Mouse (Mus musculus) skeletal muscle tissue, adult 2 months (tissue): ENCODE data around the gene Jsrp1.
A peak's percentile ranks its signal among the peaks of the same experiment; 100 is the strongest.

Experiments used
- DNase-seq: peaks from one replicate; pipeline ENCODE4 v3.0.0-alpha.2; 2012; ENCODE audit warnings: low read depth, low spot score

The Jsrp1 gene

GRCm38 (mm10) chr10:80813366-80813765, at the start of gene Jsrp1:
Jsrp1 (minus strand) TSS chr10:80813498.
- peak; percentile 93 for DNase-seq

DNA sequence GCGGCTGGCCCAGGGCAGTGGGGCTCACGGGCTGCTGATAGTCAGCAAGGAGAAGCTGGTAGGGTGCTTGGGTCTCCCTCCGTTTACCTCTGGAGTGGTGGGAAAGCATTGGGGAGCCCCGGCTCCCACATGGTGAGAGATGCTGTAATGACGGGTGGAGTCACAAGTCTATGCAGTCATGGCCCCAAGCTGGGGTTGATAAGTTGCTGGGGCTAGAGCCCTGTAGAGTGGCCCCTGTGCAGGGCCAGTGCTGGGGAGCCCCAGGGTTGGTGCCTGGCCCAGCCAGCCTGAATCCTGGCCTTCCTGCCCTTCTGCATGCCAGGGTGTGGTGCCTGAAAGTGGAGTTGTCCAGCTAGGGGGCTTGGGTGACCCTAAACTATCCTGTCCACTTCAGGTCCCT, 49.0 kb upstream of the Jsrp1 start:
- no peak for DNase-seq

DNA sequence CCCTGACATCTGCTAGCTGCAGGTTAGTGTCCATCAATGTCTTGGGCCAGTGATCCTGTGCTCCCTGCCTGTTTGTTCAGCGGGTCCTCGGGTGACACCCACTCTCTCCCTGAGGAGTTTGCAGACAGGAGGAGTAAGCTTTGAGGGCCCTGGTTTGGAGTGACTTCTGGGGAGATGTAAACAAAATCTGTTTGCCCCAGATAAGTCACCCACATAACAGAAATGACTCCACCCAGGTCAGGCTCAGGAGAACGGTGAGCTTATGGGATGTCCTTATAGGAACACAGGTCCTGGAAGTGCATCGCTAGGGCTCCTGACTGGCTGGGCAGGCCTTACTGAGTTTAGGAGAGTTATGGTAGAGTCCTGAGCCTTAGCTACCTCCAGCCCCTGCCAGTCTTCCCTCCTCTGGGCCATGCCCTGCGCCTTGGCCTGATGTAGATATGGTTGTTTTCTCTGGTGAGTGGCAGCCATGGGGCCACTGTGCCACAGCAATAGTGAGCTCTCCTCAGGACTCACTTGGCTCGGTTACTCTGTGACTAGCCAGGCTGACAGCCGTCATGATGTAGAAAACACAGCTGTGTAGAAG, 45.1 kb upstream of the Jsrp1 start:
- no peak for DNase-seq

DNA sequence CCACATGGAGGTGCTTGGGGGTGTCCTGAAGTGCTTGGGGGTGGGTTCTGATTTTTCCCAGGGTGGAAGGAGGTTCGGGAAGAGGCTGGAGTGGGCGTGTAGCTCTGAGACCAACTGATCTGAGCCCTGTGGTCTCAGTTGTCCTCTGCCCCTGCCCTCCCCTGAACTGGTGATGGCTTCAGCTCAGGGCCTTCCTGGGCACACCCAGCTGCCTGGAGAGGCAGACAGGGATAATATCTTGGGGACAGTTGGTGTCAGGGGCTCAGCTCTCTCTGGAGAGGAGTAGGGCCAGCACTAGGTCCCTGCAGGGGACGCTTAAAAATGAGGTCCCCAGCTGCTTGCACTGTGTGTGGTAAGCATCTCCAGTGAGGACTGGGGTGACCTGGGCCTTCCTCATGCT, 44.5 kb upstream of the Jsrp1 start:
- no peak for DNase-seq

- no peak for DNase-seq
Measured at GRCm38 (mm10) chr10:80857386-80857785, 44.1 kb upstream of the Jsrp1 start.

DNA sequence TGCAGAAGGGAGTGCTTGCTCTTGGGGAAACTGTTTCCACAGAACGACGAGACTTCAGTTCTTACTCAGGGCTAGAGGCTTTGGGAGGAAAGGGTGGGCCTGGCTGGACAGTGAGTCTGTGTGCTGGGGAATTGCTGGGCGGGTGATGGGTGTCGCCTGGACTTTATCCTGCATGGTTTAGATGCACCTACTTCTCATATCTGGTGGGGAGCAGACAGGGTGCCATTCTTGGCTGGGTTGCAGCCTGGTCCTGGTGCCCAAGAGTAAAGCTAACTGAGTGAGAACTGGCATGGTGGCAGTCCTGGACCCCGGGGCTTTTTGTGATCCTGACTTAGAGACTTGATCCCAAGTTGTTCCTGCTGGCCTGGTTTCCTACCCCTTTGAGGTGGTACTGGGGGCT, 43.6 kb upstream of the Jsrp1 start:
- no peak for DNase-seq

DNA sequence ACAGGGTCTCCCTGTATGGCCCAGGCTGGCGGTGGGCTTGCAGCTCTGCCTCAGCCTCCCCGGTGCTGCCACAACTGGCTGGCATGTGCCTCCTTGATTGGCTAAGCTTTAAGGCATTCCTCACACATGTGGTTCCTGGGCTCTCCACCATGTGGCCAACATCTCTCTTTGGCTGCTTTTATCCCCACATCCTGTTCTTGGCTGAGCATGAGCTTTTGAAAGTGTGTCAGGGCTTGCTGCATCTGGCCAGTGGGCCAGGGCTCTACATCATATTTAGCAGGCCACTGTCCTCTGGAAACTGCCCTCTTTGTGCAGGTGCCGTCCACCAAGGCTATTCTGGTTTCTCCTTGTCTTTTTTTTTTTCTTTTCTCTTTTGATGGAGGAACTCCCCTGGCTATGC, 43.0 kb upstream of the Jsrp1 start:
- no peak for DNase-seq

DNA sequence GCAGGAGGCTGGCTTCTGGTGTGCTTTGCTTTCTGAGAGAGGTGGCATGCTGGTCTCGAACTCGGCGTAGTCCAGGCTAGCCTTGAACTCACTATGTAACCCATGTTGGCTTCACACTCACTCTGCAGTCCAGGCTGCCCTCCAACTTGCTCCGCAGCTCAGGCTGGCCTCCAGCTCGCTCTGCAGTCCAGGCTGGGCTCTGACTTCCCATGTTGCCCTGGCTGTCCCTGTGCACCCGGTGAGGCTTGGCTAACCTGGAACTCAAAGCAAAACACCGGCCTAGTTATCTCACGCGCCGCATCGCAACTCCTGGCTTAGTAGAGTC, 42.4 kb upstream of the Jsrp1 start:
- DNase-seq = no peak

- peak; percentile 96 for DNase-seq
Measured at GRCm38 (mm10) chr10:80854913-80855748, 41.8 kb upstream of the Jsrp1 start, which contains the start of the genes Lsm7 and Sppl2b. Lsm7 (minus strand) TSS chr10:80855209. Sppl2b (plus strand) TSS chr10:80855275.

DNA sequence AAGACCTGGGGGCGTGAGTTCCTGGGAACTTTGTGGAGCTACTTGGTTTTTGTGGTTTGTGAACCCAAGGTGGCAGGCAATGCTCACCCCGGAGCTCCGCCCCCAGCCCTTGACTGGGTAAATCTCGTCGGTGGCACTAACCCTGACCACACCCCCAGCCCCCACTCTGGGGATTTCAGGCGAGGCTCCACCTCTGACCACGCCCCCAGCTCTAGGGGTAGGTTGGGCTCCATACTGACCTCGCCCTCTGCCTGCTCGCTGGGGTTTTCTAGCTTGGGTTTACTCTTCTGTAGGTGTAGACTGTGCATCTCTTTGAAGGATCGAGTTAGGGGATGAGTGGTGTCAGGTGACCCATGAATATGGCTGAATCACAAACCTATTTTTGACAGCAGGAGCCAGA, 35.3 kb upstream of the Jsrp1 start:
- peak; percentile 77 for DNase-seq

GRCm38 (mm10) chr10:80845732-80846131, 32.4 kb upstream of the Jsrp1 start:
- DNase-seq = no peak

- no peak for DNase-seq
Measured at GRCm38 (mm10) chr10:80845055-80845693, 31.9 kb upstream of the Jsrp1 start.

DNA sequence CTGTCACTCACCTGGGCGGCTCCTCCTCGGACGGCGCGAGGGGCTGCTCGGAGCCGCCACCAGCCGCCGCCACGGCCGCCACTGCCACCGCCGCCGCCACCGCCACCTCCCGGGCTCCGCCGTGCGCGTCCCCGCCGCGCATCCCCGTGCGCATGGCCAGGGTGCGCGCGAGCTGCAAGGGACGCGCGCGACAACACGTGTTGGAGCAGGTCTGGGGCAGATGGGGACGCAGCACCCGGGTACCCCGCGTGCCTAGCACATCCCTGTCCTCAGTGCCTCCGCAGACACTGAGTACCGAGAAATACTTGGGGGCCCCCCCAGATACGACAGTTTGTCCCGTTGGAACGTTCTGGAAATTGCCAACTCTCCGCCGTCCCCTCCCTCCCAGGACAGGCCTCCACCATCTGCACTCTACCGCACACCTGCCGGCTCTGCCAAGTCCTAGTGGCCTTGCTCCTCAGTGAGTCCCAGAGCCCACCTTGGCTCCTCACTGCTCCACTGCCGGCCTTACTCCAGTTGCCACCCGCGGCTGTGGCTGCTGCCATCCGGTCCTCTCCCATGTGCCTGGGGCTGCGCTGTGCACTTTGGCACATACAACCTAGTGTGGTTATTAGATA, 30.7 kb upstream of the Jsrp1 start, which contains the start of gene Lingo3:
Lingo3 (minus strand) TSS at position 109 of the 617 bp plus-strand sequence.
- no peak for DNase-seq

DNA sequence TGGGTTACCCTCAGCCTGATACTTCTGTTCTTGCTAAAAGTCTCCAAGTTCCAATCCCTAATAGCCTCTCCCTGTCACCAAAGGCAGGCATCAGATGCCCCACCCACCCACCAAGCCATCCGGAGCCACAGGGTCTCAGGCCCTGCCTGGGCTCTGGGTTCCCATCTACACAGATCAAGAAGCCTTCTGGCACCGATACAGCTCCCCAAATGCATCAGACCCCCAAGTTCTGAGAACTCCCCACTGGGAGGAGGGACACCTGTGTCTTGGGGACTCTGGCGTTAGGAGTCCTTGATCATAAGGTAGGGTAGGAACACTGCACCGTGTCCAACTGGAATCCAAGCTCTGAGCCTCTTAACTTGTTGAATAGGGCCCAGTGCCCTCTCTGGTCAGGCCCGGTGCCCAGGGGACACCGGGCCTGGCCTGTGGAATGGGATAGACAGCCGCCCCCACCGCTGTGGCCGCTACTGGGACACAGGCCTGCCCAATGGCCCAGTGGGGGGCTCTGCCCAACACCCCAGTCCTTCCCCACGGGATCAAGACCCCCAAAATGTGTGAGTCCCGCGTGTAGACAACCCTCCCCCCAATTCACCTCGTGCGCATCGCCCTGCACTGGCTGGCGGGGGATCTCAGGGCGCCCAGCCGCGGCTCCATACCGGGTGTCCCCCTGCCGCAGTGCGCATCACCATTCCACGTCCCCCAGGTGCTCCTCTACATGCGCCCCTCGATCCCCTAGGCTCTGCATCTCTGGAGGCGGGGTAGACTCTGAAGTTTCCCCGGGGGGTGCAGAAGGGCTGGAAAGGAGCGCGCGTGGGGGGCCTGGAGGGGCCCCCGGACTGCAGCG, 30.0 kb upstream of the Jsrp1 start:
- no peak for DNase-seq

- DNase-seq = no peak
Measured at GRCm38 (mm10) chr10:80842334-80842733, 29.0 kb upstream of the Jsrp1 start.

GRCm38 (mm10) chr10:80841685-80842084, 28.4 kb upstream of the Jsrp1 start:
- no peak for DNase-seq

DNA sequence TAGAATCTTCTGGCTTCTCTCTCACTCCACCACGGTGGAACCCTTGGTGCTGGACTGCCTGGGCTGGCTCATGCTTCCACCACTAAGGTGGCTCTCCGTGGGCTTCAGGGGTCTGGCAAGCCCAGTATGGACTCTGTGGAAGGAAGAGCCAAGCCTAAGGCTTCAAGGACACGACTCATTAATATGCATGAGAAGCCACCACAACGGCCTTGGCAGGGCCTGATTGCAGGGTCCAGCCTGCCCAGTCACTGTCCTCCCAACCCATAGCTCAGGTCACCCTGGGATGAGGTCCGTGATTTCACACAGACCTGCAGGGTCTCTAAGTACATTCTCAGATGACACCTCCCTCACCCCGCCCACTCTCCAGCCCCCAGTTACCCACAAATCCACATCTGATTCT, 26.6 kb upstream of the Jsrp1 start:
- DNase-seq = no peak

DNA sequence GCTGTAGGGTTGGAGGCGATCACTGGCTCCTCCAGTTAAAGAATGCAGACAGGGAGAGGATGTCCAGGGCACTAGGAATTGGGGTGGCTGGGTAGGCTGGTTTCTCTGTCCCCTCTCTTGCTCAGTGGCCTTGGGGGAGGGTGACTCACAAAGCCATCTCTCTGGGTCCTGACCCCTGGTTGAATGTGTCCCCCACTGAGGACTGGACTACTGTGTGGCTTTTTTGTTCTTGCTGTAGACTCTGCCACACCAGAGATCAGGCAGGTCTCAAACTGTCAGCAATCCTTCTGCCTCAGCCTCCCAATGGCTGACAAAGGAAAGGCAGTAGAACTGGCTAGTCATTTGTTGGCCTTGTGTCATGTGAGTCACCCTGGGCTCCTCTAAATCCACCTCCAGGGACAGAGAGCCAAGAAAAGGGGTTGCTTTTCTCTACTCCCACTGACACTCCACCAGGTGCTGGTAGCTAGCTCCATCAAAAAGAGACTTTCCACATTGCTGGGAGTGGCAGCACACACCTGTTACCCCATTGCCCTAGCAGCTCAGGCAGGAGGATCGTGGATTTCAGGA, 25.1 kb upstream of the Jsrp1 start:
- no peak for DNase-seq

- peak; percentile 81 for DNase-seq
Measured at GRCm38 (mm10) chr10:80837827-80838226, 24.5 kb upstream of the Jsrp1 start.

GRCm38 (mm10) chr10:80836949-80837379, 23.7 kb upstream of the Jsrp1 start:
- no peak for DNase-seq

DNA sequence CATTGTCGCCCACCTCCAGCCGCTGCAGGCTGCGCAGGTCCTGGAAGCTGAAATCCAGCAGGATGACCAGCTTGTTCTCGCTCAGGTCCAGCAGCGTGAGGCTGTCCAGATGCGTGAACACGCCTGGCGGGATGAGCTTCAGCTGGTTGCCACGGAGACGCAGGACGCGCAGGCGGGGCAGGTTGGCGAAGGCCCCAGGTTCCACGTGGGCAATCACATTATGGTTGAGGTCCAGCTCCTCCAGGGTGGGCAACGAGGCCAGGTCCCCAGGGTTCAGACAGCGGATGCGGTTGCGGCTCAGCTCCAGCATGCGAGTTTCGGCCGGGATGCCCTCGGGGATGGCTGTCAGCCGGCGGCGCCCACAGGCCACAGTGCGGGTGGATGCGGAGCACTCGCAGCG, 22.3 kb upstream of the Jsrp1 start:
- DNase-seq = no peak
